Mouse (Mus musculus): ENCODE measurements around the gene Cmc2. TPM values are rescaled to one million over a fixed set of nuclear protein-coding genes. Genes with fewer than 3 reads are reported as not detected.

The Cmc2 gene
- polyA plus RNA-seq, 1 experiment from 2014 or later, result 126 TPM

GRCm38 (mm10) chr8:116892636-116893035 lies 28.6 kb downstream of the Cmc2 start:
- no peak for ATAC-seq (replicated peaks; ENCODE audit: extremely low read depth, insufficient read depth, low FRiP score)
- H3K4me2 ChIP-seq (ENCODE audit: low read depth, low read length), result no peak overlapping the region
- H3K36me3 ChIP-seq (ENCODE audit: control insufficient read depth, insufficient read depth), result peaks cover 29% of the 10 kb centered on the region
- H3K27ac ChIP-seq (ENCODE audit: low read length), result no peak overlapping the region
- no peak overlapping the region for H3K4me3 ChIP-seq (ENCODE audit: low read length)
- H3K9ac ChIP-seq (ENCODE audit: low read length), result no peak overlapping the region
- no peaks in the 10 kb centered on the region for H3K27me3 ChIP-seq (ENCODE audit: control insufficient read depth, insufficient read depth, low read length)
- no peaks in the 10 kb centered on the region for H3K4me1 ChIP-seq (ENCODE audit: control insufficient read depth, insufficient read depth, low read length)
- WGBS, result 67% methylated on average over 9 of the region's 9 CpGs
- peaks cover 4% of the 10 kb centered on the region; the same call in 1 of the 2 replicates for H3K9me3 ChIP-seq (replicated peaks; ENCODE audit: control insufficient read depth, low read length)

- ATAC-seq (replicated peaks; ENCODE audit: extremely low read depth, insufficient read depth, low FRiP score), result no peak
- Histone ChIP-seq H3K27ac (ENCODE audit: low read length) (no peak overlapping the region), H3K36me3 (ENCODE audit: control insufficient read depth, insufficient read depth) (peaks cover 29% of the 10 kb centered on the region), H3K4me1 (ENCODE audit: control insufficient read depth, insufficient read depth, low read length) (no peaks in the 10 kb centered on the region), H3K9me3 (replicated peaks; ENCODE audit: control insufficient read depth, low read length) (peaks cover 4% of the 10 kb centered on the region; the same call in 1 of the 2 replicates), H3K4me2 (ENCODE audit: low read depth, low read length) (no peak overlapping the region), H3K4me3 (ENCODE audit: low read length) (no peak overlapping the region), H3K9ac (ENCODE audit: low read length) (no peak overlapping the region), H3K27me3 (ENCODE audit: control insufficient read depth, insufficient read depth, low read length) (no peaks in the 10 kb centered on the region)
- WGBS, result 83% methylated on average over 3 of the region's 3 CpGs
Measured at GRCm38 (mm10) chr8:116892130-116892529, 29.1 kb downstream of the Cmc2 start.

GRCm38 (mm10) chr8:116891446-116891845 lies 29.8 kb downstream of the Cmc2 start:
- no peak overlapping the region for H3K4me3 ChIP-seq (ENCODE audit: low read length)
- ATAC-seq (replicated peaks; ENCODE audit: extremely low read depth, insufficient read depth, low FRiP score), result no peak
- WGBS, result 89% methylated on average over 5 of the region's 5 CpGs
- peaks cover 4% of the 10 kb centered on the region; the same call in 1 of the 2 replicates for H3K9me3 ChIP-seq (replicated peaks; ENCODE audit: control insufficient read depth, low read length)
- H3K9ac ChIP-seq (ENCODE audit: low read length), result no peak overlapping the region
- H3K36me3 ChIP-seq (ENCODE audit: control insufficient read depth, insufficient read depth), result peaks cover 32% of the 10 kb centered on the region
- H3K27me3 ChIP-seq (ENCODE audit: control insufficient read depth, insufficient read depth, low read length), result no peaks in the 10 kb centered on the region
- H3K4me2 ChIP-seq (ENCODE audit: low read depth, low read length), result no peak overlapping the region
- no peak overlapping the region for H3K27ac ChIP-seq (ENCODE audit: low read length)
- no peaks in the 10 kb centered on the region for H3K4me1 ChIP-seq (ENCODE audit: control insufficient read depth, insufficient read depth, low read length)

- H3K4me1 ChIP-seq (ENCODE audit: control insufficient read depth, insufficient read depth, low read length), result no peaks in the 10 kb centered on the region
- no peak overlapping the region for H3K4me2 ChIP-seq (ENCODE audit: low read depth, low read length)
- no peak overlapping the region for H3K27ac ChIP-seq (ENCODE audit: low read length)
- WGBS, result 37% methylated on average over 4 of the region's 4 CpGs
- no peak overlapping the region for H3K4me3 ChIP-seq (ENCODE audit: low read length)
- H3K9ac ChIP-seq (ENCODE audit: low read length), result no peak overlapping the region
- ATAC-seq (replicated peaks; ENCODE audit: extremely low read depth, insufficient read depth, low FRiP score), result no peak
- H3K36me3 ChIP-seq (ENCODE audit: control insufficient read depth, insufficient read depth), result peaks cover 25% of the 10 kb centered on the region
- H3K9me3 ChIP-seq (replicated peaks; ENCODE audit: control insufficient read depth, low read length), result peaks cover 6% of the 10 kb centered on the region; the same call in 1 of the 2 replicates
- no peaks in the 10 kb centered on the region for H3K27me3 ChIP-seq (ENCODE audit: control insufficient read depth, insufficient read depth, low read length)
Measured at GRCm38 (mm10) chr8:116887813-116888212, 33.4 kb downstream of the Cmc2 start.

- Histone ChIP-seq H3K4me2 (ENCODE audit: low read depth, low read length) (no peak overlapping the region), H3K9ac (ENCODE audit: low read length) (no peak overlapping the region), H3K27ac (ENCODE audit: low read length) (no peak overlapping the region), H3K9me3 (replicated peaks; ENCODE audit: control insufficient read depth, low read length) (peaks cover 9% of the 10 kb centered on the region), H3K4me3 (ENCODE audit: low read length) (no peak overlapping the region), H3K4me1 (ENCODE audit: control insufficient read depth, insufficient read depth, low read length) (no peaks in the 10 kb centered on the region), H3K27me3 (ENCODE audit: control insufficient read depth, insufficient read depth, low read length) (no peaks in the 10 kb centered on the region), H3K36me3 (ENCODE audit: control insufficient read depth, insufficient read depth) (peaks cover 3% of the 10 kb centered on the region; the same call in 1 of the 2 replicates)
- no peak for ATAC-seq (replicated peaks; ENCODE audit: extremely low read depth, insufficient read depth, low FRiP score)
- WGBS, result 87% methylated on average over 8 of the region's 8 CpGs
Measured at GRCm38 (mm10) chr8:116881396-116881795, 39.9 kb downstream of the Cmc2 start.

- Histone ChIP-seq H3K27me3 (ENCODE audit: control insufficient read depth, insufficient read depth, low read length) (no peaks in the 10 kb centered on the region), H3K4me1 (ENCODE audit: control insufficient read depth, insufficient read depth, low read length) (no peaks in the 10 kb centered on the region), H3K4me3 (ENCODE audit: low read length) (no peak overlapping the region), H3K9ac (ENCODE audit: low read length) (no peak overlapping the region), H3K27ac (ENCODE audit: low read length) (no peak overlapping the region), H3K36me3 (ENCODE audit: control insufficient read depth, insufficient read depth) (no peaks in the 10 kb centered on the region), H3K4me2 (ENCODE audit: low read depth, low read length) (no peak overlapping the region), H3K9me3 (replicated peaks; ENCODE audit: control insufficient read depth, low read length) (peaks cover 3% of the 10 kb centered on the region; the same call in 1 of the 2 replicates)
- WGBS, result 81% methylated on average over 17 of the region's 17 CpGs
- no peak for ATAC-seq (replicated peaks; ENCODE audit: extremely low read depth, insufficient read depth, low FRiP score)
Measured at GRCm38 (mm10) chr8:116875798-116876450, 45.3 kb downstream of the Cmc2 start.

GRCm38 (mm10) chr8:116873986-116874385 lies 47.3 kb downstream of the Cmc2 start:
- ATAC-seq (replicated peaks; ENCODE audit: extremely low read depth, insufficient read depth, low FRiP score), result no peak
- Histone ChIP-seq H3K27me3 (ENCODE audit: control insufficient read depth, insufficient read depth, low read length) (no peaks in the 10 kb centered on the region), H3K9me3 (replicated peaks; ENCODE audit: control insufficient read depth, low read length) (peaks cover 3% of the 10 kb centered on the region; the same call in 1 of the 2 replicates), H3K4me2 (ENCODE audit: low read depth, low read length) (no peak overlapping the region), H3K4me3 (ENCODE audit: low read length) (no peak overlapping the region), H3K9ac (ENCODE audit: low read length) (no peak overlapping the region), H3K27ac (ENCODE audit: low read length) (no peak overlapping the region), H3K4me1 (ENCODE audit: control insufficient read depth, insufficient read depth, low read length) (no peaks in the 10 kb centered on the region), H3K36me3 (ENCODE audit: control insufficient read depth, insufficient read depth) (no peaks in the 10 kb centered on the region)
- WGBS, result 78% methylated on average over 8 of the region's 8 CpGs

GRCm38 (mm10) chr8:116873586-116873985 lies 47.7 kb downstream of the Cmc2 start:
- Histone ChIP-seq H3K36me3 (ENCODE audit: control insufficient read depth, insufficient read depth) (no peaks in the 10 kb centered on the region), H3K27ac (ENCODE audit: low read length) (no peak overlapping the region), H3K4me3 (ENCODE audit: low read length) (no peak overlapping the region), H3K4me1 (ENCODE audit: control insufficient read depth, insufficient read depth, low read length) (no peaks in the 10 kb centered on the region), H3K9me3 (replicated peaks; ENCODE audit: control insufficient read depth, low read length) (peaks cover 3% of the 10 kb centered on the region; the same call in 1 of the 2 replicates), H3K27me3 (ENCODE audit: control insufficient read depth, insufficient read depth, low read length) (no peaks in the 10 kb centered on the region), H3K4me2 (ENCODE audit: low read depth, low read length) (no peak overlapping the region), H3K9ac (ENCODE audit: low read length) (no peak overlapping the region)
- ATAC-seq (replicated peaks; ENCODE audit: extremely low read depth, insufficient read depth, low FRiP score), result no peak
- 73% methylated on average over 11 of the region's 11 CpGs for WGBS

- H3K27ac ChIP-seq (ENCODE audit: low read length), result no peak overlapping the region
- H3K9ac ChIP-seq (ENCODE audit: low read length), result no peak overlapping the region
- H3K4me2 ChIP-seq (ENCODE audit: low read depth, low read length), result no peak overlapping the region
- ATAC-seq (replicated peaks; ENCODE audit: extremely low read depth, insufficient read depth, low FRiP score), result no peak
- H3K4me1 ChIP-seq (ENCODE audit: control insufficient read depth, insufficient read depth, low read length), result no peaks in the 10 kb centered on the region
- no peaks in the 10 kb centered on the region for H3K27me3 ChIP-seq (ENCODE audit: control insufficient read depth, insufficient read depth, low read length)
- H3K4me3 ChIP-seq (ENCODE audit: low read length), result no peak overlapping the region
- H3K36me3 ChIP-seq (ENCODE audit: control insufficient read depth, insufficient read depth), result no peaks in the 10 kb centered on the region
- 61% methylated on average over 2 of the region's 2 CpGs for WGBS
- H3K9me3 ChIP-seq (replicated peaks; ENCODE audit: control insufficient read depth, low read length), result peaks cover 3% of the 10 kb centered on the region; the same call in 1 of the 2 replicates
Measured at GRCm38 (mm10) chr8:116872761-116873342, 48.4 kb downstream of the Cmc2 start.

Data from heart, embryonic 16.5 days (tissue).